Mouse (Mus musculus): Measurements from ENCODE around the gene Paxbp1. TPM values are rescaled to one million over a fixed set of nuclear protein-coding genes. Genes with fewer than 3 reads are reported as not detected.

Paxbp1 gene
- total RNA-seq, 4 experiments from 2014 or later = 45.8 to 77.8 (median 53.7) TPM

- no peak for DNase-seq
Measured at GRCm38 (mm10) chr16:90996327-90997243, 47.8 kb downstream of the Paxbp1 start.

GRCm38 (mm10) chr16:90995498-90995897 is 48.8 kb downstream of the Paxbp1 start:
- no peak for DNase-seq

- DNase-seq = no peak
Measured at GRCm38 (mm10) chr16:90995023-90995422, 49.3 kb downstream of the Paxbp1 start.

- DNase-seq = no peak
Measured at GRCm38 (mm10) chr16:90989162-90989561, 55.2 kb downstream of the Paxbp1 start.

- no peak for DNase-seq
Measured at GRCm38 (mm10) chr16:90988665-90989064, 55.7 kb downstream of the Paxbp1 start.

- DNase-seq = no peak
Measured at GRCm38 (mm10) chr16:90988039-90988438, 56.3 kb downstream of the Paxbp1 start.

GRCm38 (mm10) chr16:90971004-90971403 is 73.3 kb downstream of the Paxbp1 start:
- no peak for DNase-seq

- no peak for DNase-seq
Measured at GRCm38 (mm10) chr16:90966241-90966640, 78.1 kb downstream of the Paxbp1 start.

GRCm38 (mm10) chr16:90964302-90964701 is 80.0 kb downstream of the Paxbp1 start:
- DNase-seq = no peak

Other genes with a start within 250 kb of the Paxbp1 start
- gene Urb1, start 234.1 kb downstream of the Paxbp1 start, total RNA-seq (2022) = 10 to 100 TPM; 13.5 to 20.2 (median 15.3) TPM
- gene Eva1c, start 217.8 kb downstream of the Paxbp1 start, total RNA-seq (2022) = 1 to 10 TPM; 4.6 to 7.5 (median 6.1) TPM
- gene Cfap298, start 109.4 kb downstream of the Paxbp1 start, total RNA-seq (2022) = 10 to 100 TPM; 28.6 to 44.3 (median 38.4) TPM
- gene Synj1, start 33.2 kb downstream of the Paxbp1 start, total RNA-seq (2022) = 10 to 100 TPM; 53.0 to 72.0 (median 57.9) TPM
- under 1 TPM in 2 of 4 experiments, not detected in 2; 0.17 to 0.32 TPM for gene 4932438H23Rik, start 50.6 kb upstream of the Paxbp1 start, total RNA-seq (2022)
- gene Olig2, start 180.9 kb upstream of the Paxbp1 start, total RNA-seq (2022) = not detected
- gene Olig1, start 225.2 kb upstream of the Paxbp1 start, total RNA-seq (2022) = under 1 TPM in 1 of 4 experiments, not detected in 3; 0.20 TPM